Mouse (Mus musculus) heart, embryonic 16.5 days (tissue): ENCODE data around the gene Ppard. TPM values are rescaled to one million over a fixed set of nuclear protein-coding genes. Genes with fewer than 3 reads are reported as not detected.
A peak's percentile ranks its signal among the peaks of the same experiment; 100 is the strongest.

ENCODE experiments used
- ATAC-seq: fragments of 200-750 bp; cut with Nextera tagmentation; replicated peaks from 2 replicates; pipeline ENCODE4 v1.8.0; 2017; ENCODE audit warnings: moderate number of reproducible peaks; ENCODE audit not compliant: insufficient read depth, low FRiP score; ENCODE audit errors: extremely low read depth
- H3K27ac ChIP-seq: fragments of 300-500 bp; sonication (generic); 2 replicates; pipeline ENCODE4 v1.5.1; 2014; ENCODE audit warnings: mild to moderate bottlenecking, low read length, control low read depth, moderate library complexity
- H3K27me3 ChIP-seq: fragments of 300-500 bp; sonication (generic); 2 replicates; pipeline ENCODE4 v1.6.1; 2014; ENCODE audit warnings: low read length, mixed read lengths; ENCODE audit not compliant: control insufficient read depth, insufficient read depth
- H3K36me3 ChIP-seq: fragments of 300-500 bp; sonication (generic); 2 replicates; pipeline ENCODE4 v1.6.1; 2014; ENCODE audit not compliant: control insufficient read depth, insufficient read depth
- H3K4me1 ChIP-seq: fragments of 300-500 bp; sonication (generic); 2 replicates; pipeline ENCODE4 v1.6.1; 2014; ENCODE audit warnings: low read length, mixed read lengths; ENCODE audit not compliant: control insufficient read depth, insufficient read depth
- H3K4me2 ChIP-seq: fragments of 300-500 bp; sonication (generic); 2 replicates; pipeline ENCODE4 v1.6.1; 2014; ENCODE audit warnings: low read depth, mild to moderate bottlenecking, control low read depth, low read length
- H3K4me3 ChIP-seq: fragments of 300-500 bp; sonication (generic); 2 replicates; pipeline ENCODE4 v1.5.1; 2014; ENCODE audit warnings: mild to moderate bottlenecking, control low read depth, low read length
- H3K9ac ChIP-seq: fragments of 300-500 bp; sonication (generic); 2 replicates; pipeline ENCODE4 v1.6.1; 2014; ENCODE audit warnings: low read length, control low read depth
- H3K9me3 ChIP-seq: fragments of 300-500 bp; sonication (generic); replicated peaks from 2 replicates; pipeline ENCODE4 v1.6.1; 2016; ENCODE audit warnings: low read length; ENCODE audit not compliant: control insufficient read depth
- WGBS: fragments of 180-500 bp; shearing (Covaris S2); extraction: QIAGEN DNeasy Blood & Tissue Kit; methylation state at CpG from one replicate; pipeline ENCODE4 v1.1.7; 2014; 5-methylcytosine and 5-hydroxymethylcytosine counted together
- polyA plus RNA-seq: library from polyadenylated mRNA; unstranded; fragments of >200 nt; fragmentation: Nextera tagmentation; extraction: Ambion mirVana; gene quantifications from 2 replicates; pipeline ENCODE4 v1.2.1, GENCODE M21; 2015

The Ppard gene
- polyA plus RNA-seq, 1 experiment from 2014 or later = 1.2 TPM

GRCm38 (mm10) chr17:28246640-28247039 lies 14.1 kb downstream of the Ppard start:
- no peak overlapping the region for H3K27ac ChIP-seq
- no peak overlapping the region for H3K4me3 ChIP-seq
- H3K9ac ChIP-seq = no peak overlapping the region
- WGBS = 76% methylated on average over 11 of the region's 11 CpGs
- no peak for ATAC-seq
- no peaks in the 10 kb centered on the region for H3K27me3 ChIP-seq
- no peaks in the 10 kb centered on the region for H3K9me3 ChIP-seq
- no peaks in the 10 kb centered on the region for H3K36me3 ChIP-seq
- H3K4me1 ChIP-seq = peaks cover 31% of the 10 kb centered on the region
- no peak overlapping the region for H3K4me2 ChIP-seq

GRCm38 (mm10) chr17:28247613-28248012 lies 15.1 kb downstream of the Ppard start:
- no peak overlapping the region for H3K27ac ChIP-seq
- H3K9ac ChIP-seq = no peak overlapping the region
- no peaks in the 10 kb centered on the region for H3K36me3 ChIP-seq
- 41% methylated on average over 6 of the region's 6 CpGs for WGBS
- H3K4me3 ChIP-seq = no peak overlapping the region
- no peak overlapping the region for H3K4me2 ChIP-seq
- H3K27me3 ChIP-seq = no peaks in the 10 kb centered on the region
- ATAC-seq = 0 out of 2 replicates have a peak, but pooled peaks have one; percentile 23
- H3K4me1 ChIP-seq = peaks cover 34% of the 10 kb centered on the region
- no peaks in the 10 kb centered on the region for H3K9me3 ChIP-seq

GRCm38 (mm10) chr17:28249062-28249461 lies 16.6 kb downstream of the Ppard start:
- Histone ChIP-seq H3K4me3 (no peak overlapping the region), H3K9ac (no peak overlapping the region), H3K36me3 (no peaks in the 10 kb centered on the region), H3K4me1 (peaks cover 39% of the 10 kb centered on the region), H3K27ac (no peak overlapping the region), H3K4me2 (no peak overlapping the region), H3K27me3 (no peaks in the 10 kb centered on the region), H3K9me3 (no peaks in the 10 kb centered on the region)
- 68% methylated on average over 12 of the region's 12 CpGs for WGBS
- no peak for ATAC-seq

GRCm38 (mm10) chr17:28251579-28252280 lies 19.2 kb downstream of the Ppard start:
- Histone ChIP-seq H3K4me2 (no peak overlapping the region), H3K27me3 (no peaks in the 10 kb centered on the region), H3K9ac (no peak overlapping the region), H3K36me3 (no peaks in the 10 kb centered on the region), H3K9me3 (no peaks in the 10 kb centered on the region), H3K4me1 (peaks cover 41% of the 10 kb centered on the region), H3K4me3 (no peak overlapping the region), H3K27ac (0 out of 2 replicates have a peak overlapping the region, but pooled peaks have one; percentile 30)
- WGBS = 71% methylated on average over 12 of the region's 12 CpGs
- ATAC-seq = no peak

DNA sequence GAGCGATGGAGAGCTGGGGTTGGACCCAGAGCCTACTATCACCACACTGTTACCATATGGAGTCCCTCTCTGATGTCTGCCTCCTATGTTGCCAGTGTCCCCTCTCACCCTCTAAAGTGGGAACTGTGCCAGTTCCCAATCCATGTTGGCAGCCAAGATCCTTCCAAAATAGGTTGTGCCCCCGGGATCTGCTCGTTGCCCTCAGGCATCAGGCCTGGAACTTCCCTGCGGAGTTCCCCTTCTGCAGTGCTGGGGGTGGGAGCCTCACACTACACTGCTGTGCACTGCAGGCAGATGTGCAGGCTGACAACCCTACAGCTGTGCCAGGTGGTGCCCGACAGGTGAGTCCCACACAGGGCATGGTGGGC lies 19.8 kb downstream of the Ppard start:
- H3K9ac ChIP-seq = no peak overlapping the region
- H3K27me3 ChIP-seq = no peaks in the 10 kb centered on the region
- no peaks in the 10 kb centered on the region for H3K9me3 ChIP-seq
- WGBS = 54% methylated on average over 5 of the region's 5 CpGs
- H3K36me3 ChIP-seq = no peaks in the 10 kb centered on the region
- no peak overlapping the region for H3K4me3 ChIP-seq
- no peak overlapping the region for H3K4me2 ChIP-seq
- peak overlapping the region; percentile 53; the same call in 1 of the 2 replicates for H3K27ac ChIP-seq
- H3K4me1 ChIP-seq = peaks cover 41% of the 10 kb centered on the region
- peak; percentile 38 for ATAC-seq

DNA sequence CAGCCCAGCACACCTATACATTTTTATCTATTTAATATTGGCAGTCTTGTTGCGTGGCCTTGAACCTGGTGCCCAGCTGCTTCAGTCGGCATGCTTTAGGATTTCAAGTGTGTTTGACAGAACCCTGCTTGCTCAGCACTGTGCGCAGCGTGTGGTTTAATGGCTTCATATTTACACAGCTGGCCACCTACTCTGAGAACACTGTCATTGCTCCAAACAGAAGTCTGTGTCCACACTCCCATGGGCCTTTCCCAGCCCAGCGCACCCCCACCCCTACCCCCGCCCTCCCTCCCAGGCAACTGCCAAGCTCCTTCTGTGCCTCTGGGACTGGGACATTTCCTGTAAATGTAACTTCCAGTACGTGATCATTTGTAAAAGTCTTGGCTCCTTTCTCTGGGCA lies 20.7 kb downstream of the Ppard start:
- no peak overlapping the region for H3K4me3 ChIP-seq
- no peaks in the 10 kb centered on the region for H3K27me3 ChIP-seq
- H3K36me3 ChIP-seq = no peaks in the 10 kb centered on the region
- H3K9ac ChIP-seq = no peak overlapping the region
- no peaks in the 10 kb centered on the region for H3K9me3 ChIP-seq
- no peak overlapping the region for H3K27ac ChIP-seq
- H3K4me2 ChIP-seq = no peak overlapping the region
- ATAC-seq = no peak
- WGBS = 65% methylated on average over 7 of the region's 7 CpGs
- peaks cover 46% of the 10 kb centered on the region for H3K4me1 ChIP-seq

DNA sequence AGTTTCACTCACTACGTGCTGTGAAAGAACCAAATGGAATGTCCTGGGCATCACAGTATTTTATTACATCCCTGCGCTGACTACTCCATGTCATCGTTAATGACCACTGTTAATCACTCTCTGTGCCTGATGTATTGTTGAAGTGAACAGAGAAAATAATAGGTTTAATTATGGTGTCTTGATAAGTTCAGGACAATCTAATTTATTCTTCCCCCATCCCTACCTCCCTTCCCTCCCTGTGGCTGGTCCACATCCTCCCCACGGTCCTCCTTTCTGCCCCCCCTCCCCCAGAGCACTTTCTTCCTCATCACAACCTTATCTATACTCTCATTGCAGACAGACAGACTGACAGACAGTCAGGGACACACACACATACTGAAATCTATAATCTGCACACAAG lies 22.3 kb downstream of the Ppard start:
- ATAC-seq = no peak
- H3K27ac ChIP-seq = no peak overlapping the region; the same call in 1 of the 2 replicates
- H3K27me3 ChIP-seq = no peaks in the 10 kb centered on the region
- H3K4me2 ChIP-seq = no peak overlapping the region
- no peaks in the 10 kb centered on the region for H3K36me3 ChIP-seq
- H3K4me3 ChIP-seq = no peak overlapping the region
- no peak overlapping the region for H3K9ac ChIP-seq
- peaks cover 38% of the 10 kb centered on the region for H3K4me1 ChIP-seq
- WGBS = 63% methylated on average over 4 of the region's 4 CpGs
- peaks cover 6% of the 10 kb centered on the region; the same call in 1 of the 2 replicates for H3K9me3 ChIP-seq

DNA sequence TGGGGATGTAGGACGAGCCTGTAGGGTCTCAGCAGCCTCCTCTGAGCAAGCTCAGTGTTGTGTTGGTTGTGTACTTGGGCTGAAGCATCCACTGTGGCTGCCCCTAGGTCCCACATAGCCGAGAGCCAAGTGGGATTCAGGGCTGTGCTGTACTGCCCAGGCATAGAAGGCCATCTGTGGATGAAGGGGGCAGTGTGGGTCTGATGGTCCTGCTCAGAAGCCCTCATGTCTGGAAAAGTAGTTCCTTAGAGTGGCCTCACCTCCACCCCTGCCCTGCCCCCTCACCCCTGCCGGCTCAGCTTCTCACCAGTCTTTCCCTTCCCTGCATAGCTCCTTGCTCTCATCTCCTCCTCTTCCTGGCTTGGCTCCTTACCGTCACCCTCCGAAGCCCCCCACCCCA lies 23.2 kb downstream of the Ppard start:
- WGBS = 44% methylated on average over 5 of the region's 5 CpGs
- Histone ChIP-seq H3K36me3 (no peaks in the 10 kb centered on the region), H3K9me3 (peaks cover 6% of the 10 kb centered on the region; the same call in 1 of the 2 replicates), H3K4me3 (no peak overlapping the region), H3K27me3 (no peaks in the 10 kb centered on the region), H3K4me2 (no peak overlapping the region), H3K27ac (peak overlapping the region; percentile 65), H3K4me1 (peaks cover 38% of the 10 kb centered on the region), H3K9ac (peak overlapping the region; percentile 29; the same call in 1 of the 2 replicates)
- no peak for ATAC-seq

GRCm38 (mm10) chr17:28256651-28257328 lies 24.3 kb downstream of the Ppard start:
- H3K36me3 ChIP-seq = no peaks in the 10 kb centered on the region
- peak; percentile 72 for ATAC-seq
- peaks cover 6% of the 10 kb centered on the region; the same call in 1 of the 2 replicates for H3K9me3 ChIP-seq
- no peaks in the 10 kb centered on the region for H3K27me3 ChIP-seq
- peak overlapping the region; percentile 45 for H3K4me2 ChIP-seq
- H3K4me3 ChIP-seq = no peak overlapping the region
- H3K27ac ChIP-seq = peak overlapping the region; percentile 65
- WGBS = 47% methylated on average over 13 of the region's 13 CpGs
- peaks cover 43% of the 10 kb centered on the region for H3K4me1 ChIP-seq
- 0 out of 2 replicates have a peak overlapping the region, but pooled peaks have one; percentile 13 for H3K9ac ChIP-seq
